Mouse (Mus musculus) G1E-ER4 (cell line): ENCODE data around the gene Abca13. TPM values are rescaled to one million over a fixed set of nuclear protein-coding genes. Genes with fewer than 3 reads are reported as not detected.

Experiments used
- GATA1 ChIP-seq: IDR thresholded peaks from one replicate; pipeline ENCODE4 v1.8.0; 2012; ENCODE audit warnings: low read length, inconsistent platforms
- polyA plus RNA-seq: library from polyadenylated mRNA; stranded (reverse); fragments of >175 nt; gene quantifications from 2 replicates; pipeline ENCODE4 v1.2.3, GENCODE M21; 2012

The Abca13 gene
- polyA plus RNA-seq, 1 experiment: not detected

- no peak for TF ChIP-seq GATA1
These were observed 249.4 kb downstream of the Abca13 start for GRCm38 (mm10) chr11:9441192-9441591.

GRCm38 (mm10) chr11:9472400-9472799 lies 280.7 kb downstream of the Abca13 start:
- no peak for TF ChIP-seq GATA1

GRCm38 (mm10) chr11:9481511-9481910 lies 289.8 kb downstream of the Abca13 start:
- TF ChIP-seq GATA1: no peak

- TF ChIP-seq GATA1: no peak
These were observed 308.8 kb downstream of the Abca13 start for GRCm38 (mm10) chr11:9500326-9501142.

GRCm38 (mm10) chr11:9528556-9528955 lies 336.8 kb downstream of the Abca13 start:
- TF ChIP-seq GATA1: no peak

- TF ChIP-seq GATA1: no peak
These were observed 340.0 kb downstream of the Abca13 start for GRCm38 (mm10) chr11:9531715-9532114.

- no peak for TF ChIP-seq GATA1
These were observed 341.4 kb downstream of the Abca13 start for GRCm38 (mm10) chr11:9533189-9533588.

- no peak for TF ChIP-seq GATA1
These were observed 342.0 kb downstream of the Abca13 start for GRCm38 (mm10) chr11:9533658-9534202.

GRCm38 (mm10) chr11:9536811-9537210 lies 345.1 kb downstream of the Abca13 start:
- TF ChIP-seq GATA1: no peak

GRCm38 (mm10) chr11:9538328-9538727 lies 346.6 kb downstream of the Abca13 start:
- TF ChIP-seq GATA1: no peak

- no peak for TF ChIP-seq GATA1
These were observed 368.3 kb downstream of the Abca13 start for GRCm38 (mm10) chr11:9560026-9560425.

- no peak for TF ChIP-seq GATA1
These were observed 376.6 kb downstream of the Abca13 start for GRCm38 (mm10) chr11:9568302-9568701.

GRCm38 (mm10) chr11:9570319-9570718 lies 378.6 kb downstream of the Abca13 start:
- no peak for TF ChIP-seq GATA1

- no peak for TF ChIP-seq GATA1
These were observed 383.2 kb downstream of the Abca13 start for GRCm38 (mm10) chr11:9574894-9575293.

- TF ChIP-seq GATA1: no peak
These were observed 400.1 kb downstream of the Abca13 start for GRCm38 (mm10) chr11:9591757-9592316.

- no peak for TF ChIP-seq GATA1
These were observed 405.6 kb downstream of the Abca13 start for GRCm38 (mm10) chr11:9597299-9597698.

GRCm38 (mm10) chr11:9601096-9601495 lies 409.4 kb downstream of the Abca13 start:
- TF ChIP-seq GATA1: no peak
